Mouse (Mus musculus) ES-CJ7 (cell line): ENCODE data around the gene Myo10.

Source experiments
- DNase-seq: peaks from one replicate; pipeline ENCODE4 v3.0.0; 2011; ENCODE audit warnings: low read depth, low spot score

Gene Myo10

GRCm38 (mm10) chr15:25761800-25762211 is 139.5 kb downstream of the Myo10 start:
- DNase-seq: no peak

- DNase-seq: peak; percentile 96
These were observed 140.0 kb downstream of the Myo10 start for GRCm38 (mm10) chr15:25762306-25762705.

- no peak for DNase-seq
These were observed 140.8 kb downstream of the Myo10 start for GRCm38 (mm10) chr15:25763106-25763505.

DNA sequence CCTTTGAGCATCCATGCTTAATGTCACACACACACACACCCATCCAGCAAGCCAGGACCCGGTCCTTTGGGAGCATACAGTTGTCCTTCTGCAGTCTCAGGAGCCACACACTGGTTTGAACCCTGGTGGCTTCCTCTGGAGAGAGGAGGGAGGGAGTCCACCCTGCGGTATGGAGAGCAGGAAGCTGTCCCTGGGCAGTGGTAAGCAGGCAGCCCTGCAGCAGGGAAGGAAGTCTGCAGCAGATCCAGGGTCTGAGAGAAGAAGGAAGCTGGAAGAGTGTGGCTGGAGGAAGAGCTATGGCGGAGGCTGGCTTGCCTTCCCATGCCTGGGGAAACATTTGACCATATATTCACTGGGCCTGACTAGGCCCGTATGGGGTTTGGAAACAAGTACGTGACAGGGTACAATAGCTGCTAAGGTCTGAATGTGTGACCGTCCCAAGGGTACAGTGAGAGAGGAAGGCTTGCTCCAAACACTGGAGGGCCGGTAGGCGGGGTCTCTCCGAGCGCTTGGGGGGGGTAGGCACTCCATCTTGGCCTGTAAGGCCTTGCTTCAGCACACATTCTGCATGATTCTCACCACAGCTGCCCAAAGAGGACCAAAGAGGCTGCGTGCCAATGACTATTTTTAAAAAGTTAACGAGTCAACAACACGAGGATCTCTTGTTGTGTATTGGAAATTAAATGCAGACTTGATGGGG is 142.5 kb downstream of the Myo10 start:
- no peak for DNase-seq

DNA sequence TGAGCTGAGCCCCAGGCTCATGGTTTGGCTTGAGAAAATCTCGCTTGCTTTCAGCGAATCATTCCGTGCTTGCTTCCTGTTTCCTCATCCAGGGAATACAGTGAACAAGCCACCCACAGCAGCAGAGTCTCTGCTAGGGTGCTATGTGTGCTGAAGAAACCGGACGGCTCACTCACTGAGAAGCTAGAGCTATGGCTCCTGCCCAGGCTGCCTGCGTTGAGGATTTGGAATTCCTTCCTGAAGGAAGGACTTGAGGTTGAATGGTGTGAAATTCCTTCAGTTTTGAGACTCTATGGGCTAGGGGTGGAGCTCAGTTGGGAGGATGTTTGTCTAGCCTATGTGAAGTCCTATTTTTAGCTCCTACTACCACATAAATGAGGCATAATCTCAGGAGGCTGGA is 145.5 kb downstream of the Myo10 start:
- peak; percentile 88 for DNase-seq

DNA sequence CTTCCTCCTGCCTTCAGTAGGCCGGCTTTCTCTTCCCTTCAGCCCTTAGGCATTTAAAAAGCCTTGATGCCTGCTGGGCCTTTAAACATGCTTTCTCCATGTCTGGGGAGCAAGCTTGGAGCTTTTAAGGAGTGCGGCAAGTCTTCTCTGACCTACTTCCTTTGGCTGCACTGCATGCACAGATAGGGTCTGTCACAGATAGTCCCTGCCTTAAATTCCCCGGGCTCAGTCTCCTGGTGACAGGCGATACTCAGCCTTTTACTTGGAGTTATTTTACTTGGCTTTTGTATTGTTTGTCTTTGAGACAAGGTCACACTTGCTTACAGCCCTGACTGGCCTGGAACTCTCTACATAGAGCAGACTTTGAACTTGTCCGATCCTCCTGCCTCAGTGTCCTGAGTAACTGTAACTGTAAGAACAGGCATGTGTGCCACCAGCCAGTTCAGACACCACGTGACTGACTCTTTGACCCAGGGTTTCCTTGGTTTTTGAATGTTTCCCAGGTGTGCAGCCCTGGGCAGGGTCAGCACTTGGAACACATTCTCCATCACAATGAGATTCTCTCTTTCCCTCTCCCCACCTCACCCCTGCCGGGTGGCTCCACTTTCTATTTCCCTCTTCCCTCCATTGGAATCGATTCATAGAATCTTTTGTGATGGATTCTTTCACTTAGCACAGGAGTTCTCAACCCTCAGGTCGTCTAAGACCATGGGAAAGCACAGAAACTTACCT is 147.4 kb downstream of the Myo10 start:
- DNase-seq: peak; percentile 98

GRCm38 (mm10) chr15:25771782-25772181 is 149.5 kb downstream of the Myo10 start:
- no peak for DNase-seq

DNA sequence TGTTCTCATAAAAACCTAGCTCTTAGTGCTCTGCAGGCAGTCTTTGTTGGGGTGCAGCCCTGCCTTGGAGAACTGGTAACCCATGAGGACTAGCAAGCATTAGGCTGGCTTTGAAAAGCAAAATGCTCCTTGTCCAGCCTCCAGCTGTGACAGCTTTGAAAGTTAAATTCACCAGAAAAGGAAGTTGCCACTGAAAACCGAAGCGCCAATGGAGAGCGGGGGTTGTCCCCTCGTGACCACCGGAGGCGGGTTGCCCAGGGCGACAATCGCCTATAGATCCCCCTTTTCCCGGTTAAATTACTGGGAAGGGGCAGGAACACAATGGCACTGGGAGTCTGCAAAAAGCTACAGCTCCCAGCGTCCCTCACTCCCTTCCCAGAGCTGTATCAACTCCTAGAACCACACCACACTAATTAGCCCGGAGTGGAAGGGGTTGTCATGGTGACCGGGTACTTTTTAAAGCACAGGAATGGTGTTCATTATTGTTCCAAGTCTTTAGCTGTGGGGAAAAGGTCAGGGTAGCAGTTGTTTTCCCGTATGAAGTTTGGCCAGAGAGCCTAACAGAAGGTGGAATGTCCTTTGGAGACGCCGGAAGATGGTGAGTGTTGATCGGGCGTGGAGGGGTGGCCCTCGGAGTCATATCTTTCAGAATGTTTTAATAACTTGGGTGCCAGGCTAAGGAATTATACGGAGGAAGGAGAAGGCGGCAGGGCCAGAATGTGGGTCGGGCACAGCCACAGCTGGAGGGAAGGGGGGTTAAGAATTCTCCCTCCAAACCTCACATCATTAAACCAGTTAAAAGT is 151.6 kb downstream of the Myo10 start:
- peak; percentile 96 for DNase-seq

DNA sequence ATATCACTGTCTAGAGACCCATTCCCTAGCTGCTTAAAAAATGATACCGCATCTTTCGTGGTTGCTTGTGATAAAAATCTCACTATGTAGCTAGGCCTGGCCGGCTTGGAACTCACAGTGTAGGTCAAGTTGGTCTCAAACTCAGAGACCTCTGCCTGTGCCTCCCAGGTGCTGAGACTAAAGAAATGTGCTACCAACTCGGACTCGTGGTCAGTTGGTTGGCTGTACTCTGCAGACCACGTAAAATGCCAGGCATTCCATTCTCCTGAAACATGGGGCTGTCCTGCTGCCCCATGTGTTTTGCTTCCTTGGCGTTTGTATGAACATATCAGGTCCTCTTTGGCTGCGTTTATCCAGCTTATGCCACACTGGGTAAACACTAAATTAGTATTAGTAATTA is 156.6 kb downstream of the Myo10 start:
- DNase-seq: no peak

GRCm38 (mm10) chr15:25779522-25780191 is 157.3 kb downstream of the Myo10 start:
- no peak for DNase-seq

- DNase-seq: peak; percentile 81
These were observed 158.7 kb downstream of the Myo10 start for GRCm38 (mm10) chr15:25781053-25781452.

DNA sequence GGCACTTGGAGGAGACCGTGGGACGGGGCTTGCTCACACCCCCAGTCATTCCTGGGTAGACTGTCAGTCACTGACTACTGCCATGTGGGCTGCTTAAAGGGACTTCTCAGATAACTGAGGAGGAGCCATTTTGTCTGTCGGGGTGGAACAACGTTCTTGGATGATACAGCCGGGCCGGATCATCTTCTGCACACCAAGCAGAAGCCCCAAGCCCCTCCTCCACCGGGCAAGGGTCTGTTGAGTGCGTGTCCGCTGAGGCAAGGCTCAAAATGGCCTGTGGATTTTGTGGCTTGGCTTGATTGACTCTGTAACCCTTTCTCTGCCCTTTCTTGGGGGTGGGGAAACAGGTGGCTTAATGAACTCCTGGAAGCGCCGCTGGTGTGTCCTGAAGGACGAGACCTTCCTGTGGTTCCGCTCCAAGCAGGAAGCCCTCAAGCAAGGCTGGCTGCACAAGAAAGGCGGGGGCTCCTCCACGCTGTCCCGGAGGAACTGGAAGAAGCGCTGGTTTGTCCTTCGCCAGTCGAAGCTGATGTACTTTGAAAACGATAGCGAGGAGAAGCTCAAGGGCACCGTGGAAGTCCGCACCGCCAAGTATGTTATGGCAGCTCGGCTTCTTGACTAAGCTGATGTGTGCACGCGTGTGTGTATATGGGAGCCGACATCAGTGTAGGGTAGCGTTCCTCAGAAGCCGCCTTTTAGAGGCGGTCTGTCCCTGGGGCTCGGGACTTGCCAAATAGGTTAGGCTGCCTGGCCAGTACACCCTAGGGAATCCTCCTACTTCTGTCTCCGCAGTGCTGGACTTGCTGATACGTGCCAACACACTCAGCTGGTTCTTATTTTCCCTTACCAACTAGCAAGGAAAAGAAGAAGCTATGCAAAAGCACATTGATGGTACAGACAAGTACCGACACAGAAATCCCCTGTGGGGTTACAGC is 163.4 kb downstream of the Myo10 start:
- DNase-seq: no peak

- no peak for DNase-seq
These were observed 165.1 kb downstream of the Myo10 start for GRCm38 (mm10) chr15:25787406-25787805.

- DNase-seq: no peak
These were observed 165.6 kb downstream of the Myo10 start for GRCm38 (mm10) chr15:25787965-25788364.

GRCm38 (mm10) chr15:25788565-25788964 is 166.2 kb downstream of the Myo10 start:
- DNase-seq: no peak

DNA sequence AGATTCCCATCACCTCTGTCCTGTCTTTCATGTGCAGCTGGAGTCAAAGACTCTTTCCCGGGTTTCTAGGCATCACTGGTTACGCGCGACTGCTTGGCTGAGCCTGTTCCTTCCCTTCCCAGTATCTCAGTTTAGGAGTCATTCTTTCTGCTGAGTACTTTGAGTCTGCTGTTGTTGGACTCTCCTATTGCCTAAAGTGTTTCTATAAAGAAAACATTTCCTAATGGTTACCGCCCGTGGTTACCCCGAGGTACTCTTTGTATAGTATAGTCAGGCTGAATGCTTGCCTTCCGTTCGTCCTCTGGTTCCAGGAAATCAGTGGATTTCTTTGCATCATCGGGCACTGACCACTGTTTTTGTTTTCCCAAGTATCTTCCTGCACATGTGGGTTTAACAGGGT is 166.9 kb downstream of the Myo10 start:
- DNase-seq: no peak

DNA sequence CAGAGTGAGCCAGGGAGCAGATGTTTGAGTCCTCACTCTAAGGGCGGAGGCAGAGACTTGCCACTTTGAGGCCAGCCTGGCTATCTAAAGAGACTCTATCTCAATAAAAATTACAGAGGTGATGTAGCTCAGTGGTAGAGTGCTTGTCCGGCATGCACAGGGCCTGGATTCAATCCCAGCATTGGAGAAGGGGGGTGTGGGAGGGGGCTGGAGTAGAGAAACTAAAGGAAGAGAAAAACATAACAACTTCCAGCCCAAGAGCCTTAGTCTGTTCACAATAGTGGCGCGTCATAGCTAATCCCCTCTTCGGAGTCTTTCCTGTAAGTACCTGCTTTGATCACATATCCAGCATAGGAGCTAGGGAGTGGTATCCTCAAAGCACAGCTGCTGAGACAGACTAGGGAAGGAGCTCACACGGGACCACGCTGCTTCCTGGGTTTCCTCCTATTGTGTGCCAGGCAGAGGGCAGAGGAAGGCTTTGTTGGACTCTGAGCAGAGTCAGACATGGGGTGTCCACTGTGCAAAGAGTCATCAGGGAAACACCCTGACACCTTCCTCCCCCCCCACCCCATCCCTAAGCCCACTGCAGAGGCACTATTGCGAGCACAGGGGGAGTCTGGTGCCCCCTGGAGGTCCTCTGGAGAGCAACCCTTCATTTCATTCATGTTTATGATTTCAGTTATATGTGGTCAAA is 169.5 kb downstream of the Myo10 start:
- DNase-seq: peak; percentile 50

- no peak for DNase-seq
These were observed 171.8 kb downstream of the Myo10 start for GRCm38 (mm10) chr15:25794123-25794522.

- DNase-seq: no peak
These were observed 173.2 kb downstream of the Myo10 start for GRCm38 (mm10) chr15:25795496-25795895.

DNA sequence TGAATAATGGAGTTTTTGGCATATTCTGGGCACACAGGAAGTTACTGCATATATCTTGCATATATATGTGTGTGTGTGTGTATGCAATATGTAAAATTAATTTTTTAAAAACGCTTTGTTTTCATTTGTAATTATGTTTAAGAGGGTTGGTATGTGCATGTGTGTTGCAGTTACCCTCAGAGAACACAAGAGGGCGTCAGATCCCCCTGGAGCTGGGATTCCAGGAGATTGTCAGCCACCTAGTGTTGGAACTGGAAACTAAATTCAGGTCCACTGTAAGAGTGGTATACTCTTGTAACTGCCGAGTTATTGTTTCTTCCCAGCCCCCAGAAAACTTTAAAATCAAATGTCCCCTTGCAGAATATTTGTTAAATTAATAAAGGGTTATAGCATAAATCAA is 174.0 kb downstream of the Myo10 start:
- peak; percentile 86 for DNase-seq
